Mouse (Mus musculus): ENCODE measurements at regions not wholly inside any gene's neighbourhood (a gene's known extent, or its start where the extent isn't known, plus 50 kb on each side); places are given as distances from the start of the nearest gene placed in this dataset.

- Histone ChIP-seq H3K4me1 (ENCODE audit: insufficient read depth, low read length) (no peaks in the 10 kb centered on the region), H3K9ac (replicated peaks; ENCODE audit: low read length) (no peak overlapping the region), H3K4me3 (ENCODE audit: low read length) (no peak overlapping the region), H3K4me2 (replicated peaks; ENCODE audit: low read depth, low read length) (no peak overlapping the region), H3K9me3 (ENCODE audit: low read length) (no peaks in the 10 kb centered on the region), H3K36me3 (ENCODE audit: insufficient read depth, low read length) (no peaks in the 10 kb centered on the region), H3K27ac (ENCODE audit: low read length) (no peak overlapping the region), H3K27me3 (ENCODE audit: insufficient read depth, low read length) (no peaks in the 10 kb centered on the region)
- no peak for ATAC-seq (ENCODE audit: low FRiP score, low TSS enrichment)
- 87% methylated on average over 4 of the region's 4 CpGs for WGBS
Measured at GRCm38 (mm10) chr2:117958737-117959136, 152.9 kb upstream of the Thbs1 start.

- no peak for ATAC-seq (ENCODE audit: low FRiP score, low TSS enrichment)
- Histone ChIP-seq H3K27me3 (ENCODE audit: insufficient read depth, low read length) (no peaks in the 10 kb centered on the region), H3K36me3 (ENCODE audit: insufficient read depth, low read length) (no peaks in the 10 kb centered on the region), H3K9me3 (ENCODE audit: low read length) (no peaks in the 10 kb centered on the region), H3K4me1 (ENCODE audit: insufficient read depth, low read length) (no peaks in the 10 kb centered on the region), H3K9ac (replicated peaks; ENCODE audit: low read length) (no peak overlapping the region), H3K27ac (ENCODE audit: low read length) (no peak overlapping the region), H3K4me2 (replicated peaks; ENCODE audit: low read depth, low read length) (no peak overlapping the region), H3K4me3 (ENCODE audit: low read length) (no peak overlapping the region)
Measured at GRCm38 (mm10) chr2:117959440-117959839, 152.2 kb upstream of the Thbs1 start.

GRCm38 (mm10) chr2:117962531-117962930 lies 149.1 kb upstream of the Thbs1 start:
- Histone ChIP-seq H3K27ac (ENCODE audit: low read length) (no peak overlapping the region), H3K36me3 (ENCODE audit: insufficient read depth, low read length) (no peaks in the 10 kb centered on the region), H3K4me1 (ENCODE audit: insufficient read depth, low read length) (no peaks in the 10 kb centered on the region), H3K4me3 (ENCODE audit: low read length) (no peak overlapping the region), H3K4me2 (replicated peaks; ENCODE audit: low read depth, low read length) (no peak overlapping the region), H3K27me3 (ENCODE audit: insufficient read depth, low read length) (no peaks in the 10 kb centered on the region), H3K9ac (replicated peaks; ENCODE audit: low read length) (no peak overlapping the region), H3K9me3 (ENCODE audit: low read length) (peaks cover 7% of the 10 kb centered on the region)
- 70% methylated on average over 4 of the region's 4 CpGs for WGBS
- no peak for ATAC-seq (ENCODE audit: low FRiP score, low TSS enrichment)

- H3K4me2 ChIP-seq (replicated peaks; ENCODE audit: low read depth, low read length) = no peak overlapping the region
- H3K4me3 ChIP-seq (ENCODE audit: low read length) = no peak overlapping the region
- peaks cover 10% of the 10 kb centered on the region for H3K9me3 ChIP-seq (ENCODE audit: low read length)
- H3K27ac ChIP-seq (ENCODE audit: low read length) = no peak overlapping the region
- no peaks in the 10 kb centered on the region for H3K27me3 ChIP-seq (ENCODE audit: insufficient read depth, low read length)
- no peak overlapping the region for H3K9ac ChIP-seq (replicated peaks; ENCODE audit: low read length)
- ATAC-seq (ENCODE audit: low FRiP score, low TSS enrichment) = no peak
- H3K4me1 ChIP-seq (ENCODE audit: insufficient read depth, low read length) = no peaks in the 10 kb centered on the region
- WGBS = 75% methylated on average over 2 of the region's 2 CpGs
- H3K36me3 ChIP-seq (ENCODE audit: insufficient read depth, low read length) = no peaks in the 10 kb centered on the region
Measured at GRCm38 (mm10) chr2:117963526-117963925, 148.2 kb upstream of the Thbs1 start.

- H3K36me3 ChIP-seq (ENCODE audit: insufficient read depth, low read length) = no peaks in the 10 kb centered on the region
Measured at GRCm38 (mm10) chr2:117965758-117966157, 145.9 kb upstream of the Thbs1 start.

GRCm38 (mm10) chr2:117968731-117969130 lies 142.9 kb upstream of the Thbs1 start:
- Histone ChIP-seq H3K4me2 (replicated peaks; ENCODE audit: low read depth, low read length) (no peak overlapping the region), H3K27me3 (ENCODE audit: insufficient read depth, low read length) (no peaks in the 10 kb centered on the region), H3K4me1 (ENCODE audit: insufficient read depth, low read length) (no peaks in the 10 kb centered on the region), H3K4me3 (ENCODE audit: low read length) (no peak overlapping the region), H3K27ac (ENCODE audit: low read length) (no peak overlapping the region), H3K36me3 (ENCODE audit: insufficient read depth, low read length) (no peaks in the 10 kb centered on the region), H3K9ac (replicated peaks; ENCODE audit: low read length) (no peak overlapping the region), H3K9me3 (ENCODE audit: low read length) (peaks cover 10% of the 10 kb centered on the region)
- no peak for ATAC-seq (ENCODE audit: low FRiP score, low TSS enrichment)
- 90% methylated on average over 1 of the region's 1 CpGs for WGBS

More at GRCm38 (mm10) chr2:117965758-117966157, 145.9 kb upstream of the Thbs1 start:
- Histone ChIP-seq H3K9me3 (ENCODE audit: low read length) (peaks cover 10% of the 10 kb centered on the region), H3K4me1 (ENCODE audit: insufficient read depth, low read length) (no peaks in the 10 kb centered on the region), H3K4me2 (replicated peaks; ENCODE audit: low read depth, low read length) (no peak overlapping the region), H3K27me3 (ENCODE audit: insufficient read depth, low read length) (no peaks in the 10 kb centered on the region), H3K27ac (ENCODE audit: low read length) (no peak overlapping the region), H3K9ac (replicated peaks; ENCODE audit: low read length) (no peak overlapping the region), H3K4me3 (ENCODE audit: low read length) (no peak overlapping the region)
- no peak for ATAC-seq (ENCODE audit: low FRiP score, low TSS enrichment)
- 89% methylated on average over 4 of the region's 4 CpGs for WGBS

- Histone ChIP-seq H3K36me3 (ENCODE audit: insufficient read depth, low read length) (no peaks in the 10 kb centered on the region), H3K27ac (ENCODE audit: low read length) (no peak overlapping the region), H3K4me3 (ENCODE audit: low read length) (no peak overlapping the region), H3K9me3 (ENCODE audit: low read length) (peaks cover 10% of the 10 kb centered on the region), H3K4me1 (ENCODE audit: insufficient read depth, low read length) (no peaks in the 10 kb centered on the region), H3K27me3 (ENCODE audit: insufficient read depth, low read length) (no peaks in the 10 kb centered on the region), H3K9ac (replicated peaks; ENCODE audit: low read length) (no peak overlapping the region), H3K4me2 (replicated peaks; ENCODE audit: low read depth, low read length) (no peak overlapping the region)
- WGBS = 88% methylated on average over 5 of the region's 5 CpGs
- ATAC-seq (ENCODE audit: low FRiP score, low TSS enrichment) = no peak
Measured at GRCm38 (mm10) chr2:117970631-117971030, 141.0 kb upstream of the Thbs1 start.

GRCm38 (mm10) chr2:117977033-117977432 lies 134.6 kb upstream of the Thbs1 start:
- no peaks in the 10 kb centered on the region for H3K36me3 ChIP-seq (ENCODE audit: insufficient read depth, low read length)
- no peak overlapping the region for H3K4me2 ChIP-seq (replicated peaks; ENCODE audit: low read depth, low read length)
- ATAC-seq (ENCODE audit: low FRiP score, low TSS enrichment) = no peak
- WGBS = 90% methylated on average over 9 of the region's 9 CpGs
- no peaks in the 10 kb centered on the region for H3K27me3 ChIP-seq (ENCODE audit: insufficient read depth, low read length)
- no peaks in the 10 kb centered on the region for H3K9me3 ChIP-seq (ENCODE audit: low read length)
- H3K4me1 ChIP-seq (ENCODE audit: insufficient read depth, low read length) = no peaks in the 10 kb centered on the region
- H3K27ac ChIP-seq (ENCODE audit: low read length) = no peak overlapping the region
- H3K9ac ChIP-seq (replicated peaks; ENCODE audit: low read length) = no peak overlapping the region
- no peak overlapping the region for H3K4me3 ChIP-seq (ENCODE audit: low read length)

- Histone ChIP-seq H3K9ac (replicated peaks; ENCODE audit: low read length) (no peak overlapping the region), H3K4me2 (replicated peaks; ENCODE audit: low read depth, low read length) (no peak overlapping the region), H3K4me3 (ENCODE audit: low read length) (no peak overlapping the region), H3K9me3 (ENCODE audit: low read length) (no peaks in the 10 kb centered on the region), H3K27me3 (ENCODE audit: insufficient read depth, low read length) (no peaks in the 10 kb centered on the region), H3K4me1 (ENCODE audit: insufficient read depth, low read length) (no peaks in the 10 kb centered on the region), H3K27ac (ENCODE audit: low read length) (no peak overlapping the region), H3K36me3 (ENCODE audit: insufficient read depth, low read length) (no peaks in the 10 kb centered on the region)
- WGBS = 95% methylated on average over 2 of the region's 2 CpGs
- no peak for ATAC-seq (ENCODE audit: low FRiP score, low TSS enrichment)
Measured at GRCm38 (mm10) chr2:117980856-117981255, 130.8 kb upstream of the Thbs1 start.

GRCm38 (mm10) chr2:117984569-117984968 lies 127.1 kb upstream of the Thbs1 start:
- no peaks in the 10 kb centered on the region for H3K4me1 ChIP-seq (ENCODE audit: insufficient read depth, low read length)
- no peak overlapping the region for H3K27ac ChIP-seq (ENCODE audit: low read length)
- no peaks in the 10 kb centered on the region for H3K9me3 ChIP-seq (ENCODE audit: low read length)
- no peaks in the 10 kb centered on the region for H3K27me3 ChIP-seq (ENCODE audit: insufficient read depth, low read length)
- no peak for ATAC-seq (ENCODE audit: low FRiP score, low TSS enrichment)
- no peaks in the 10 kb centered on the region for H3K36me3 ChIP-seq (ENCODE audit: insufficient read depth, low read length)
- no peak overlapping the region for H3K4me2 ChIP-seq (replicated peaks; ENCODE audit: low read depth, low read length)
- WGBS = 93% methylated on average over 5 of the region's 5 CpGs
- no peak overlapping the region for H3K9ac ChIP-seq (replicated peaks; ENCODE audit: low read length)
- no peak overlapping the region for H3K4me3 ChIP-seq (ENCODE audit: low read length)
